Mouse (Mus musculus): Measurements from ENCODE around the gene Stk11ip. TPM values are rescaled to one million over a fixed set of nuclear protein-coding genes. Genes with fewer than 3 reads are reported as not detected.

The Stk11ip gene
- polyA plus RNA-seq (2017; shearing (Covaris generic)) = 10 to 100 TPM in 2 of 3 experiments, 1 to 10 TPM in 1; 6.5 to 11.9 (median 10.5) TPM

GRCm38 (mm10) chr1:75521321-75522031 is at the start of gene Stk11ip:
Gene Stk11ip (plus strand): TSS chr1:75521529.
- ATAC-seq = peak; percentile 93

- no peak for ATAC-seq
These were observed 44.9 kb upstream of the Stk11ip start for GRCm38 (mm10) chr1:75476441-75476840.

DNA sequence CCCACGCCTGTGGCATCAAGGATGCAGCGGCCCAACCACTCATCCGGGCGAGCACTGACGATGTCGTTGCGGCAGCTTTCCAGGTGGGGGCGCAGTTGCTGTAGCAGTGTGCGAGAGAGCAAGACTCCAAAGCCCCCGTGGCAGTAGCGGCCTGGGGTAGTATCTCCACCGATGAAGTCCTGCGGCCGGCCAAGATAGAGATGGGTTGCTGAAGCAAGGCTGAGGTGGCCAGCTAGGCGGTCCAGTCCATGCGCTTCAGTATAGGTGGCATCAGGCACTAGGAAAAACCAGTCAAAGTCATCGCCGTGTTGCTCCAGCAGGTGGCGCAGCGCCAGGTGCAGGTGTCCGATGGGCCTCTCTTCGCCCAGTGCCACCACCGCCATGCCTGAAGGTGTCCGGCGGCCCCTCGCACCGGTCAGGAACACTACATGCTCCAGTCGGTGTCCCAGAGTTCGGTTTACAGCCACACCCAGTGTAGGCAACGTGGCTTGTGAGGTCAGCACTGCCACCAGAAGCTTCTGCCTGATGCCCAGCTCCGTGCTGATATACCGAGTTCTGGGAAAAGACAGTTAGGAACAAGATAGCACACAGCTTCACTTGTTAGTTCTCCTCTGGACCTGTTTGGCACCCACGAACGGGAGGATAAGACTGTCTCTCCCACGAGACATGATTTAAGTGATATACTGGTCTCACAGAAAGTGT is 43.9 kb upstream of the Stk11ip start:
- peak; percentile 24 for ATAC-seq

- no peak for ATAC-seq
These were observed 43.4 kb upstream of the Stk11ip start for GRCm38 (mm10) chr1:75477966-75478290.

DNA sequence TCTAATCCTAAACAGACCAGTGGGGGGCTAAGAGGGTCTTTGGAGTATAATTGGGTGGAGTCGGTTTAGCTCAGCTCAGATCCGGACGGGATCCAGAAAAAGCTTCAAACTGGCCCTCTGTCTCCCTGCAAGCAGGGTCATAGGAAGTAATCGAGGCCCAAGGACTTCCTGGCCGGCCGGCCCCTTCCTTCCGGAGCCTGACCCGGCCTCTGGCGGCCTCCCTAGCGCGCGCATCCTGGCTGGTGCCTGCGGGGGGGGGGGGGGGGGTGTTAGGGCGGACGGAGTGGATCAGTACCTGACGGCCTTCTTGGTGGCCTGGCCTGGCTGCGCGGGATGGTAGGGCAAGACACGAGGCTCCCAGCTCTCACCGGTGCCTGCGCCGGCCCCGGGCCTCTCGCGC is 42.8 kb upstream of the Stk11ip start:
- peak; percentile 4 for ATAC-seq

- ATAC-seq = peak; percentile 87
These were observed 42.3 kb upstream of the Stk11ip start, which contains the start of the genes Chpf and Tmem198 for GRCm38 (mm10) chr1:75478916-75479634. Gene Chpf (minus strand): TSS chr1:75479307. Gene Tmem198 (plus strand): TSS chr1:75479532.

DNA sequence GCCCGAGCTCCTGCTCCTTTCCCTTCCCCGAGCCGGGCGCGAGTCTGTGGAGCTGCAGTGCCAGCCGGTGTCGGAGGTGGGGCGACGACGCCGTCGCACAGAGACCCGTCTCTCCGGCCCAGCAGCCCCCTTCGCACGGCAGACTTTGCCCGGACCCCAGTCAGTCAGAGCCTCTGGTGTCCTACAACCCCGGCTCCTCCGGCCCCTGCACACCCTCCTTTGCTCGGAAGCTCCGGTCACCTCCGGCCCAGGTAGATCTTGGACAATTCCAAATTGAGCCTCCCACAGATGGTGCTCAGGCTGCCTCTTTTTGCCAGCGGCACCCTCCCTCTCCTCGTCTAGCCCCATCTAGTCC is 41.7 kb upstream of the Stk11ip start:
- ATAC-seq = no peak

DNA sequence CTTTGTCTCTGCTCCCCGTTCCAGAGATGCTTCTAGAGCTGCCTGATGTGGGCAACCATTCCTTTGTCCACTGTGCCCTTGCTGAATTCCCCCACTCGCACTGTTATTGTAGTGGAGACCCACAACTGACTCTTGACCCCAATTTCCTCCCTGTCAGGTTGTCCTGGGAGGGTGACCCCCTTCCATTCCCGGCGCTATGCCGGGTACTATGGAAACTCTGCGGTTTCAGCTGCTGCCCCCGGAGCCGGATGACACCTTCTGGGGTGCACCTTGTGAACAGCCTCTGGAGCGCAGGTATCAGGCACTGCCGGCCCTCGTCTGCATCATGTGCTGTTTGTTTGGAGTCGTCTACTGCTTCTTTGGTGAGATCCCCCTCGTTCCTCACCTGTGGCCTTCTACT is 41.3 kb upstream of the Stk11ip start:
- no peak for ATAC-seq

- ATAC-seq = no peak
These were observed 40.6 kb upstream of the Stk11ip start for GRCm38 (mm10) chr1:75480735-75481134.

GRCm38 (mm10) chr1:75486561-75486960 is 34.8 kb upstream of the Stk11ip start:
- ATAC-seq = no peak

DNA sequence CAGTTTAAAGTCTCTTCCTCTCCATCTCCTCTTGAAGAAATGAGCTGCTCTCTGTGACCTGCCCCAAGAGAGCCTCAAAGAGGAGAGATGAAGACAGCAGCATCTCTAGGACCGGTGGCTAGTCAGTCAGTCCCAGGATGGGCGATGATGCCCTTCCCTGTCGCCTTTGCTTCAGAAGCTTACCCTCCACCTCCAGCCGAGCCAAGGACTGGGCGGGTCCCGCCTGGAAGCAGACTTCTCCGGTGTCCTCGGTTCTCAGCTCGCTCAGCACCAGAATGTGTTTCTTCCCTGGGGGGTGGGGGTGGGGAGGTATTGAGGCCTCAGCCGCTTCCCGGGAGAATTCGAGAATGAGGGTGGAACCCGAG is 34.3 kb upstream of the Stk11ip start:
- ATAC-seq = no peak

GRCm38 (mm10) chr1:75487405-75488161 is 33.7 kb upstream of the Stk11ip start:
- ATAC-seq = peak; percentile 85

- ATAC-seq = no peak
These were observed 30.4 kb upstream of the Stk11ip start for GRCm38 (mm10) chr1:75490785-75491551.

- no peak for ATAC-seq
These were observed 28.7 kb upstream of the Stk11ip start for GRCm38 (mm10) chr1:75492579-75493170.

DNA sequence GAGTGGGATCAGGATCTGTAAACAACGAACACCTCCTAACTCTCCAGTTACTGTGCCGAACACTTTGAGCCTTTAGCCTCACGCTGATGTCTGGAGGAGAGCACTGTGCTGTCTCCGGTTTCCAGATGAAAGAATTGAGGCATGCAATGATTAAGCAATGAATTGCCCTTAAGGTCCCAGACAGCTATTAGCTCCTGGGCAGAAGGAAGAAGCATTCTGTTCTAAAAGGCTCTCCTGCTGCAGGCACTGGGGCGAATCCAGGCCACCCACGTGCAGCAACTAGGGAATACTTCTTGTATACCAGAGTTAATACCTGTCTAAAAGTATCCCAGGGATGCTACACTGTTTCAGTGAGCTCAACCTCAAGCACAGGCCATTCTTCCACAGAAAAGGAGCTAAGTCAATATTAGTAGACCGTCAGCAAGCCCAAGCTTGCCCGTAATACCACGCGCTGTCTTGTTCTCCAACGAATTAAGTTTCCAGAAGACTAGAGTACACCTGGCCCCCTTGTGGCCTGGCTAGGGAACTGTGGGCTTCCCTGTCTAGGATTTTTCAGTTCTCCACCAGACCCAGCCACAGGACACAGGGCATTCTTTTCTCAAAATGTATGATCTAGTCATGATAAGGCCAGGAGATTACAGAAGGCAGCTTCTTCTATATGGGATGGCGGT is 26.3 kb upstream of the Stk11ip start:
- peak; percentile 61 for ATAC-seq

GRCm38 (mm10) chr1:75498897-75499296 is 22.4 kb upstream of the Stk11ip start:
- no peak for ATAC-seq

- no peak for ATAC-seq
These were observed 21.9 kb upstream of the Stk11ip start for GRCm38 (mm10) chr1:75499441-75499840.

- ATAC-seq = no peak
These were observed 19.4 kb upstream of the Stk11ip start for GRCm38 (mm10) chr1:75501905-75502304.

DNA sequence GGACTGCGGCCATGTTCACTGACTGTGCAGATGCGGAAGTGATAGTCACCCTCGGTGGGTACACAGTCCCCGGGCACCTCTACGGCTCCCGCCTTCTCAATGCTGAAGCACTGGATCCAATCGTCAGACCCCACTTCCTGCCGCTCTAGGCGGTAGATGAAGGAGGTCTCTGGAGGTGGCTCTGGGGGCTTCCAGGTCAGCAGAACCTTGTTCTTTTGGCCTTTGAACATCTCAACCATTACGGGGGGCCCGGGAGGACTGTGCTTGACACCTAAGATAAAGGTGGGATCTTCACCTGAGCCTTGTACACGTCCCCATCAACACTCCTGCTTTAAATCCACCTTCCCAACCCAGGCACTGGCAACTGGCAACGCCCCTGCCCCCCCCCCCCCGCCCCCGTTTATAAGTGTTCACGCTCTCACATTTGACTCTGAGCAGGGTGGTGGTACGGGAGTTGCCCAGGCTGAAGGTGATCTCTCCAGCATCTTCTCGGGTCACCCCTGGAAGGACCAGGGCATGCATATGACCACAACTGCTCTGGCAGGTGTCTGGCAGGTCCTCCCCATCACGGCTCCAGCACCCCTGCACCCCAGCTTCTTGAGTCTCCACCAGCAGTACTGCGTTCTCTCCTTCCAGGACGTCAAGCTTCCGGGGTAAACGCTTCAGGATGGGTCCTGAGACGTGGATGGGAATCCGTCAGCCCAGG is 18.2 kb upstream of the Stk11ip start:
- ATAC-seq = no peak

DNA sequence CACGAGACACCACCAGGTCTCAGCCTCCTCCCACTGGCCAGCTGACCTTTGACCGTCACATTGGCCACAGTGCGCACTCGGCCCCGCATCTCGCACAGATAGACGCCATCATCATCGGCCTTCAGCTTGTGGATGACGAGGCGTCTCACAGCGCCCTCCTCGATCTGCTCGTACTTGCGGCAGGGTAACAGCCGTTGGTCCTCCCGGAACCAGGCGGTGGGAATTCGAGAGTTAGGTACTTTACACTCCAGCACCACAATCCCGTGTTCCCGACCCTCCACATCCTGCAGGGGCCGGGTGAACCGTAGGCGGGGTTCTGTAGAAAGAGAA is 17.7 kb upstream of the Stk11ip start:
- no peak for ATAC-seq

Measured in inflammation-experienced regulatory T-cells, adult 6 months (primary cell).